Mouse (Mus musculus): ENCODE results near the gene Carm1.

DNA sequence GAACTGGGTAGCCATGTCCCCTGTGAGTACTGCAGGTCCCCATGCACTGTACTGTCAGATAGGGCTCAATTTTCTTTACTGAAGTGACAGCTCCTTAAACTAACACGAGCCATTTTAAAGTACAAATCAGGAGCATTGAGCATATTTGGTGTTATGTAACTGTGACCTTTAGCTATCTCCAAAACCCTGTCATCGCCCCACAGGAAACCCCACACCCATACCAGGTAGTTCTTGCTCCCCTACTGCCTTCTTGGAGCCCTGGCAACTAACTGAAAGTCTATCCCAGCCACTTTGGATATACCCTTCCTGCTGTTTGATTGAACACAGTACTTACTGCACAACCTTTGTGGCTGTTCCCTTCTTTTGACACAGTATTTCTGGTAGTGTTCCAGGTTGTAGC lies 20.4 kb downstream of the Carm1 start:
- TF ChIP-seq CTCF (IDR thresholded peaks at IDR 0.05) (no peak), EP300 (IDR thresholded peaks at IDR 0.05) (no peak)
